Mouse (Mus musculus) heart, embryonic 14.5 days (tissue): Measurements from ENCODE around the gene Stk16. TPM values are rescaled to one million over a fixed set of nuclear protein-coding genes. Genes with fewer than 3 reads are reported as not detected.

Experiments
- ATAC-seq: fragments of 200-750 bp; cut with Nextera tagmentation; 2 replicates; pipeline ENCODE4 v1.8.0; 2017; ENCODE audit warnings: low read depth, moderate TSS enrichment; ENCODE audit not compliant: insufficient number of reproducible peaks, insufficient read depth, low FRiP score
- H3K27ac ChIP-seq, 2 experiments: fragments of 200-500 bp in 1 of 2; fragments of 300-500 bp in 1 of 2; sonication (generic) in 1 of 2; replicated peaks in 1 of 2; 2 replicates each; pipeline ENCODE4 v1.5.1; 2012 to 2014; ENCODE audit warnings: low read depth in 2 of 2, low read length in 2 of 2, control low read depth in 1 of 2, mild to moderate bottlenecking in 1 of 2, mixed read lengths in 1 of 2; ENCODE audit not compliant: control insufficient read depth in 1 of 2, insufficient read depth in 1 of 2
- H3K27me3 ChIP-seq: fragments of 300-500 bp; sonication (generic); 2 replicates; pipeline ENCODE4 v1.6.1; 2014; ENCODE audit warnings: mild to moderate bottlenecking, low read length, control low read depth; ENCODE audit not compliant: control insufficient read depth, insufficient read depth
- H3K36me3 ChIP-seq: fragments of 300-500 bp; sonication (generic); 2 replicates; pipeline ENCODE4 v1.6.1; 2014; ENCODE audit warnings: mild to moderate bottlenecking, control low read depth, low read length, mixed read lengths; ENCODE audit not compliant: control insufficient read depth, insufficient read depth
- H3K4me1 ChIP-seq, 2 experiments: fragments of 200-500 bp in 1 of 2; fragments of 300-500 bp in 1 of 2; sonication (generic) in 1 of 2; 2 replicates each; pipeline ENCODE4 v1.6.1; 2012 to 2014; ENCODE audit warnings: low read length in 2 of 2, control low read depth in 1 of 2, mixed read lengths in 1 of 2; ENCODE audit not compliant: control insufficient read depth in 2 of 2, insufficient read depth in 2 of 2
- H3K4me2 ChIP-seq: fragments of 300-500 bp; sonication (generic); 2 replicates; pipeline ENCODE4 v1.6.1; 2014; ENCODE audit warnings: mild to moderate bottlenecking, low read length
- H3K4me3 ChIP-seq, 2 experiments: fragments of 200-500 bp in 1 of 2; fragments of 300-500 bp in 1 of 2; sonication (generic) in 1 of 2; 2 replicates each; pipeline ENCODE4 v1.5.1; 2012 to 2014; ENCODE audit warnings: low read length in 2 of 2, mild to moderate bottlenecking in 2 of 2, control low read depth in 1 of 2, low read depth in 1 of 2, moderate library complexity in 1 of 2; ENCODE audit not compliant: control insufficient read depth in 1 of 2, insufficient read depth in 1 of 2
- H3K9ac ChIP-seq: fragments of 300-500 bp; sonication (generic); 2 replicates; pipeline ENCODE4 v1.6.1; 2014; ENCODE audit warnings: mild to moderate bottlenecking, low read length
- H3K9me3 ChIP-seq: fragments of 300-500 bp; sonication (generic); 2 replicates; pipeline ENCODE4 v1.6.1; 2016; ENCODE audit warnings: low read length, control low read depth; ENCODE audit not compliant: control insufficient read depth
- WGBS: fragments of 180-500 bp; shearing (Covaris S2); extraction: QIAGEN DNeasy Blood & Tissue Kit; methylation state at CpG from one replicate; pipeline ENCODE4 v1.1.7; 2014; 5-methylcytosine and 5-hydroxymethylcytosine counted together
- polyA plus RNA-seq: library from polyadenylated mRNA; unstranded; fragments of >200 nt; fragmentation: Nextera tagmentation; extraction: Ambion mirVana; gene quantifications from 2 replicates; pipeline ENCODE4 v1.2.1, GENCODE M21; 2014

The Stk16 gene
- polyA plus RNA-seq, 1 experiment from 2014 or later = 86.2 TPM

DNA sequence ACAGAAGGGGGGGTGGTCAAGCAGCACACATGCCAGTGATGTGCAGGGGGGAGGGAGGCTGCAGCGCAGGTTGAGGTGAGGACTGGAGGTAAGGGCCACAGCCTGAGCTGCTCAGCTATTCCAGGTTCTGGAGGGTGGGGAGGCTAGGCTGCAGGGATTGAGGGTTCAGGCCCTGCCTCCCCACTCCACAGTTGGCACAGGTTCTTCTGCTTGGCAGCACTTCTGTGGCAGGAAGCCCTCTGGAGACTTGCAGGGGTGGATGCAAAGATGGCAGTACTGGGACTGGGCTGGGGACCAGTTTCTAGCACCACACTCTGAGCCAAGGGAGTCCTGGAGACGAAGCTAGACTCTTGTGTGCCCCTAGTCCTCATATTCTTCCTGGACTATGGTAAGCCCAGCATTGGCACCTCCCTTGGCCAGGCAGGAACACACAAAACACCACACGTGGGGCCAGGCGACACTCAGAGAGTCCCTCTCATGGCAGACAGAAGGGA, 29.2 kb upstream of the Stk16 start:
- Histone ChIP-seq H3K36me3 (peaks cover 65% of the 10 kb centered on the region), H3K4me3 (no peak overlapping the region), H3K4me2 (no peak overlapping the region), H3K27ac (no peak overlapping the region), H3K27me3 (no peaks in the 10 kb centered on the region), H3K9me3 (no peaks in the 10 kb centered on the region), H3K4me1 (peaks cover 4 to 14% of the 10 kb centered on the region in 2 experiments; a peak in 3 of 4 replicates), H3K9ac (no peak overlapping the region)
- no peak for ATAC-seq
- 77% methylated on average over 4 of the region's 4 CpGs for WGBS

DNA sequence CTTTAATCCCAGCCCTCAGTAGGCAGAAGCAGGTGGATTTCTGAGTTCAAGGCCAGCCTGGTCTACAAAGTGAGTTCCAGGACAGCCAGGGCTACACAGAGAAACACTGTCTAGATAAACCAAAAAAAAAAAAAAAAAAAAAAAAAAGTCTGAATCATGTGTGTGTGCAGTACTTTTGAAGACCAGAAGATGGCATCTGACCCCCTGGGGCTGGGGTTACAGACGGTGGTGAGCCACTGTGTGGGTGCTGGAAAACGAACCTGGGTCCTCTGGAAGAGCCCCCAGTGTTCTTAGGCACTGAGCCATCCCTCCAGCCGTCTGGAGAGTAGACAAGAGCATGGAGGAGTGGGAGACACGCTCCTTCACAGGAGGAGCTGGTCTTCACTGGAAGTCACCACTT, 28.5 kb upstream of the Stk16 start:
- no peak for ATAC-seq
- H3K4me1 ChIP-seq = peaks cover 4 to 14% of the 10 kb centered on the region in 2 experiments; a peak in 3 of 4 replicates
- H3K27me3 ChIP-seq = no peaks in the 10 kb centered on the region
- 67% methylated on average over 4 of the region's 4 CpGs for WGBS
- H3K36me3 ChIP-seq = peaks cover 67% of the 10 kb centered on the region
- H3K9ac ChIP-seq = no peak overlapping the region
- H3K4me2 ChIP-seq = no peak overlapping the region
- no peak overlapping the region for H3K4me3 ChIP-seq
- no peaks in the 10 kb centered on the region for H3K9me3 ChIP-seq
- no peak overlapping the region for H3K27ac ChIP-seq

DNA sequence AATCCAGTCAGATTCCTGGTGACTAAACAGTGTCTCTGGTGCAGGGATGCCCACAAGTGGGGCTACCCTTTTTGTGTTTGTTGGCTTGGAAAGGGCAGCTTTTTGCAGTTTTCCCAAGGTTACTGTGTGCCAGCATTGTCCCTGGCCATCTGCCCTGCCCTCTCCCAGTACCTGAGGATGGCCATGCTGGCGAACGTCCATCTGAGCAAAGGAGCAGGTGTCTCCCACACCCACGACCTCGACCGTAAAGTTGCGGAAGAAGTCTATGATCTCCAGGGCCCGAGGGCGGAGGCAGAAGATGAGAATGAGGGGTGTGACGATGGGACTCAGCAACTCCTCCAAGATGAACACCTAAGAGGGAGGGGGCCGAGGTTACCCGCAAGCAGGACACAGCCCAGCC, 25.1 kb upstream of the Stk16 start:
- H3K27me3 ChIP-seq = no peaks in the 10 kb centered on the region
- H3K9me3 ChIP-seq = no peaks in the 10 kb centered on the region
- H3K4me3 ChIP-seq = no peak overlapping the region
- 93% methylated on average over 11 of the region's 11 CpGs for WGBS
- H3K4me1 ChIP-seq = peaks cover 0 to 4% of the 10 kb centered on the region in 2 experiments; a peak in 1 of 4 replicates
- H3K27ac ChIP-seq = no peak overlapping the region
- no peak for ATAC-seq
- peaks cover 83% of the 10 kb centered on the region for H3K36me3 ChIP-seq
- H3K4me2 ChIP-seq = no peak overlapping the region
- no peak overlapping the region for H3K9ac ChIP-seq

DNA sequence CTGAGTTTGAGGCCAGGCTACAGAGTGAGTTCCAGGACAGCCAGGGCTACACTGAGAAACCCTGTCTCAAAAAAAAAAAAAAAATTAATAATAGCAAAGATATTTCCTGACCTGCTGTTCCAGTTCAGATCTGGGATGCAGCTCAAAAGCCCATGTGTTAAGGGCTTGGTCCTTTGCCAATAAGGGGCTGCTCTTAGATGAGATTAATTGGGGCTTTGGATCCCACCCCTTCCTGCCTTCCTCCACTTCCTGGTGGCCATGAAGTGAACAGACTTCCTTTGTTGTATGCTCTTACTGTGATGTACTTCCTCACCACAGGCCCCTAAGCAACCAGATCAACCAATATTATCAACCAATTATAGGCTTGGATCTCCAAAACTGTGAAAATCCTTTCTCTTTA, 23.5 kb upstream of the Stk16 start:
- no peak overlapping the region for H3K4me3 ChIP-seq
- no peaks in the 10 kb centered on the region for H3K27me3 ChIP-seq
- H3K36me3 ChIP-seq = peaks cover 70% of the 10 kb centered on the region
- H3K27ac ChIP-seq = no peak overlapping the region
- no peak overlapping the region for H3K9ac ChIP-seq
- no peaks in the 10 kb centered on the region for H3K9me3 ChIP-seq
- peaks cover 5 to 11% of the 10 kb centered on the region in 2 experiments for H3K4me1 ChIP-seq
- ATAC-seq = no peak
- no peak overlapping the region for H3K4me2 ChIP-seq

DNA sequence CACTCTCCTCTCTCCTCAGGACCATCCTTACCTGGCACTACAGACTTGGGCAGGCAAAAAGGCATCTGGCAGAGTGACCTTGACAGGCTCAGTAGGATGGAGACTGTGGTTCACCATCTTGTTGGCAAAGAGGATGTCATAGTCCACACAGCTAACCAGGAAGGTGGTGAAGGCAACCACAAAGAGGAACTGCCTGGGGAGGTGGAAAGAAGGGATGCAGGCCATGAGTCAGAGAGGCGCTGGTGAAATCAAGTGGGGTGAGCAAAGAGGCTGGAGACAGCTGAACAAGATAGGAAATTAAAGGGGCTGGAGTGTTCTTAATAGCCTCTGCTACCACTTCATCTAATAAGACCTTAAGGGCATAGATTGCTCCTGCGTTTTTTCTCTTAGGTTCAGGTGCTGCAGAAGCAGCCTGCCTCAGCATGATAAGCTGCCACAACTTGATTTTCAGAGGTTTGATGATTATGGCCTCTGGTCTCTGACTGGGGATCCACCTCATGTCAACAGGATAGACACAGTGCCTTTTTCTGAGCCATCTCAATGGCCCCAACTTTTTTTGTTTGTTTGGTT, 22.6 kb upstream of the Stk16 start:
- Histone ChIP-seq H3K4me3 (no peak overlapping the region), H3K9me3 (no peaks in the 10 kb centered on the region), H3K36me3 (peaks cover 61% of the 10 kb centered on the region), H3K27me3 (no peaks in the 10 kb centered on the region), H3K9ac (no peak overlapping the region), H3K4me1 (peaks cover 5 to 13% of the 10 kb centered on the region in 2 experiments), H3K27ac (no peak overlapping the region), H3K4me2 (no peak overlapping the region)
- ATAC-seq = no peak
- 81% methylated on average over 2 of the region's 2 CpGs for WGBS

DNA sequence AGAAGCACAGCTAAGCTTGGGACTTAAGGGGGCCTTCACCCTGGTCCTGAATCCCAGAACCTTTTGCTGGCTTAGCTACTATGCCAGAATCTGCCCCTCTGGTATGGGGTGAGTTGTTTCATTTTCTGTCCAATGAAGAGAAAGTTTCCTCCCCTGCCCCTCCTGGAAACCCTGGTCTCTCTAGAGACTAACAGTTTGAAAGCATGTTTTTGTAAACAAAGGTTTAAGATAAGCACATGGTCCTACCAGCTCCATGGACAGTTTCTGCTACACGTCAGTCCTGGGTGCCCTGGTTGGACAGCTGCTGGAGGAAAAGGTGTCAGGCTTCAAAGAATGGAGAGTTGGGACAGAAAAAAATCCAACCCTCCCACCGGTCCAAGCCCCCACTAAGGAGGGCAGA, 20.1 kb upstream of the Stk16 start:
- peak overlapping the region; percentile 87; the same call in 1 of the 2 replicates for H3K9ac ChIP-seq
- peaks cover 48% of the 10 kb centered on the region for H3K36me3 ChIP-seq
- no peak for ATAC-seq
- WGBS = 36% methylated on average over 2 of the region's 2 CpGs
- peak overlapping the region in 1 of 2 experiments; percentile 66; a peak in 1 of 4 replicates for H3K4me3 ChIP-seq
- peak overlapping the region; percentile 87 for H3K4me2 ChIP-seq
- H3K27ac ChIP-seq = no peak overlapping the region
- H3K4me1 ChIP-seq = peaks cover 5 to 20% of the 10 kb centered on the region in 2 experiments
- no peaks in the 10 kb centered on the region for H3K9me3 ChIP-seq
- no peaks in the 10 kb centered on the region for H3K27me3 ChIP-seq

DNA sequence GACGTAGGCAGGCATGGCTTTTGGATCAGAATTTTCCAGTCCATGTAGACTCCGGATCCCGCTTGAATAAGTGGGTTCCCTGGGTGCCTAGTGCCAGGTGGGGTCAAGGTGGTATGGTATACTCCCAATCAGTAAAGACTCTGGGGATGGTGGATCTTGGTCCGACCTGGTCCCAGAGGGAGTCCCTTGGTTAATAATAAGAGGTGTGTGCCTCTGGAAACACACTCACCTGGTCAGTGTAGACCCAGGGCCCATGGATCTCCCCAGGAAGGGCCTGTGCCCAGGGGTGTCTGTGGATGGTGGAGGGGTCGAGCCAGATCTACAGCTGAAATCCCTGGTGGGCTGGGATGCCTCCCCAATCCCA, 19.4 kb upstream of the Stk16 start:
- Histone ChIP-seq H3K4me2 (peak overlapping the region; percentile 87), H3K27ac (peak overlapping the region; percentile 35 to 90; a peak in 3 of 4 replicates), H3K9ac (peak overlapping the region; percentile 87), H3K4me3 (peak overlapping the region; percentile 64 to 66), H3K36me3 (peaks cover 48% of the 10 kb centered on the region), H3K9me3 (no peaks in the 10 kb centered on the region), H3K4me1 (peaks cover 5 to 20% of the 10 kb centered on the region in 2 experiments), H3K27me3 (no peaks in the 10 kb centered on the region)
- no peak; the same call in none of the 2 replicates for ATAC-seq
- WGBS = 31% methylated on average over 5 of the region's 5 CpGs
